Mouse (Mus musculus) thymus, adult 2 months (tissue): ENCODE data around the gene A430033K04Rik.

Experiments used
- CTCF ChIP-seq: fragments of 200-500 bp; IDR thresholded peaks from 2 replicates; pipeline ENCODE4 v1.5.1; 2012; ENCODE audit warnings: mild to moderate bottlenecking, control low read depth, low read length, moderate library complexity, borderline replicate concordance; ENCODE audit not compliant: control insufficient read depth, poor library complexity, insufficient read depth; ENCODE audit errors: extremely low read depth
- POLR2A ChIP-seq: fragments of 200-500 bp; IDR thresholded peaks from 2 replicates; pipeline ENCODE4 v1.6.1; 2012; ENCODE audit warnings: mild to moderate bottlenecking, low read length, control low read depth, moderate library complexity; ENCODE audit not compliant: control insufficient read depth, poor library complexity, insufficient read depth; ENCODE audit errors: extremely low read depth

- TF ChIP-seq CTCF (no peak), POLR2A (no peak)
Measured at GRCm38 (mm10) chr5:138652911-138653310, 30.3 kb downstream of the A430033K04Rik start.
